Mouse (Mus musculus) cerebellum, adult 11 months (tissue): ENCODE data around the gene Supt20.

ENCODE experiments used
- DNase-seq: peaks from one replicate; pipeline ENCODE4 v3.0.0; 2022

The Supt20 gene

GRCm38 (mm10) chr3:54708972-54709371 is 16.4 kb downstream of the Supt20 start:
- DNase-seq = no peak

- no peak for DNase-seq
Measured at GRCm38 (mm10) chr3:54714253-54714652, 21.6 kb downstream of the Supt20 start, which contains the start of gene Gm21958. TSS of gene Gm21958 (minus strand) at chr3:54714353.

GRCm38 (mm10) chr3:54715461-54715860 is 22.9 kb downstream of the Supt20 start:
- no peak for DNase-seq

GRCm38 (mm10) chr3:54717348-54717747 is 24.7 kb downstream of the Supt20 start:
- DNase-seq = no peak

GRCm38 (mm10) chr3:54718947-54719346 is 26.3 kb downstream of the Supt20 start:
- DNase-seq = no peak

GRCm38 (mm10) chr3:54723741-54724500 is 31.3 kb downstream of the Supt20 start:
- no peak for DNase-seq

GRCm38 (mm10) chr3:54725344-54725743 is 32.7 kb downstream of the Supt20 start:
- no peak for DNase-seq

- no peak for DNase-seq
Measured at GRCm38 (mm10) chr3:54727588-54727987, 35.0 kb downstream of the Supt20 start.

- DNase-seq = no peak
Measured at GRCm38 (mm10) chr3:54728100-54728499, 35.5 kb downstream of the Supt20 start.

- DNase-seq = no peak
Measured at GRCm38 (mm10) chr3:54731626-54732150, 39.1 kb downstream of the Supt20 start.

- no peak for DNase-seq
Measured at GRCm38 (mm10) chr3:54732371-54732770, 39.8 kb downstream of the Supt20 start.

- DNase-seq = peak; percentile 90
Measured at GRCm38 (mm10) chr3:54734411-54735246, 42.0 kb downstream of the Supt20 start.

- peak; percentile 93 for DNase-seq
Measured at GRCm38 (mm10) chr3:54735247-54736046, 42.8 kb downstream of the Supt20 start, which contains the start of the genes Exosc8 and Alg5. TSS of gene Exosc8 (minus strand) at chr3:54735393. TSS of gene Alg5 (plus strand) at chr3:54735539.

- peak; percentile 17 for DNase-seq
Measured at GRCm38 (mm10) chr3:54736101-54736927, 43.7 kb downstream of the Supt20 start.

GRCm38 (mm10) chr3:54737317-54737716 is 44.7 kb downstream of the Supt20 start:
- no peak for DNase-seq

- no peak for DNase-seq
Measured at GRCm38 (mm10) chr3:54741965-54742364, 49.4 kb downstream of the Supt20 start.

GRCm38 (mm10) chr3:54745799-54746198 is 53.2 kb downstream of the Supt20 start:
- DNase-seq = no peak

GRCm38 (mm10) chr3:54753411-54753810 is 60.8 kb downstream of the Supt20 start:
- DNase-seq = no peak

- DNase-seq = peak; percentile 72
Measured at GRCm38 (mm10) chr3:54755145-54756041, 62.8 kb downstream of the Supt20 start, which contains the start of gene Smad9. TSS of gene Smad9 (plus strand) at chr3:54755582.

GRCm38 (mm10) chr3:54756058-54756457 is 63.5 kb downstream of the Supt20 start:
- DNase-seq = peak; percentile 27

- no peak for DNase-seq
Measured at GRCm38 (mm10) chr3:54757446-54757845, 64.8 kb downstream of the Supt20 start.
